Mouse (Mus musculus) small intestine, adult 2 months (tissue): Measurements from ENCODE around the gene Gm11099.

Experiments used
- CTCF ChIP-seq: fragments of 200-500 bp; IDR thresholded peaks from 2 replicates; pipeline ENCODE4 v1.5.1; 2012; ENCODE audit warnings: low read depth, mild to moderate bottlenecking, control low read depth, inconsistent platforms, low read length, moderate library complexity, mixed read lengths; ENCODE audit not compliant: insufficient replicate concordance, insufficient read length; ENCODE audit errors: extremely low read depth
- POLR2A ChIP-seq: fragments of 200-500 bp; IDR thresholded peaks from 2 replicates; pipeline ENCODE4 v1.6.1; 2012; ENCODE audit warnings: low read depth, mild to moderate bottlenecking, control low read depth, inconsistent platforms, low read length, moderate library complexity

GRCm38 (mm10) chr2:58956351-58956750 lies 97.1 kb downstream of the Gm11099 start:
- no peak for TF ChIP-seq CTCF
- no peak for TF ChIP-seq POLR2A
